Mouse (Mus musculus) liver, adult (tissue): ENCODE measurements at regions not wholly inside any gene's neighbourhood (a gene's known extent, or its start where the extent isn't known, plus 50 kb on each side); places are given as distances from the start of the nearest gene placed in this dataset.

Experiments used
- GATA4 ChIP-seq: IDR thresholded peaks from 2 replicates; pipeline ENCODE4 v1.6.1; 2014; ENCODE audit warnings: mild to moderate bottlenecking, low read length; ENCODE audit not compliant: insufficient replicate concordance

DNA sequence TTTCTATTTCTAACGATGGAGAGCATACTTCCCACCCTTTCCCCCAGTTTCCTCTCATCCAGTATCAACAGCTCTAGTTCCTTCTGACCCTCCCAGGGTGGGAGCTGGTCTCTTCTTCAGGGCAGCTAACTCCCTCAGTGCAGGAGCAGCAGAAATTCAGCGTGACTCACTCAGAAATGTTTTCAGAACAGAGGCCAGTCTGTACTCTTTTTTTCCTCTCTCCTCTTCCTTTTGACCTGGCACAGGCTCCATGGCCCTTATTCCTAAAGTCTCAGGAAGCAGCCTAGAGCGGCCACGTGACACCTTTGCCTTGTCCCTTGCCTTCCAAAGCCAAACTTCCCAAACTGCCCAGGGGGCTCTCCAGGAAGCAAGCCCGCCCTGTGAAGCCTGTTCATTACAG lies 55.4 kb downstream of the Pja1 start:
- TF ChIP-seq GATA4: no peak

DNA sequence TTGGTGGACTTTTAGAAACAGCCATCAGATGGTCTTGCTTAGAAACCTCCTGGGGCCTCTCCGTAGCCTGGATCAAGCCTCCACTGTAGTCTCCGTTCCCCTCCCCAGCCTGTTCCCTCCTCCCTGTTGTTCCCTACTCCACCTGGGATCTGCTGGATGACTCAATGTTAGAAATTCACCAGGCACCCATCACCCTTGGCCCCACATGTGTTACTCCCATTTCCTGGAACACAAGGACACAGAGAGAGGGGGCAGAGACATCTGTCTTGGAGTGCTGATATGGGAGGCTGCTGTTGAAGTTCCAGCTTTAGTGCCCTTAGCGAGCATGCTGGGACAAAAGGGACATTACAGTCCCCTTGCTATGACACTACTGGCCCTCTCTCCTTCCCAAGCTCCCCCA lies 60.1 kb downstream of the Pja1 start:
- no peak for TF ChIP-seq GATA4

DNA sequence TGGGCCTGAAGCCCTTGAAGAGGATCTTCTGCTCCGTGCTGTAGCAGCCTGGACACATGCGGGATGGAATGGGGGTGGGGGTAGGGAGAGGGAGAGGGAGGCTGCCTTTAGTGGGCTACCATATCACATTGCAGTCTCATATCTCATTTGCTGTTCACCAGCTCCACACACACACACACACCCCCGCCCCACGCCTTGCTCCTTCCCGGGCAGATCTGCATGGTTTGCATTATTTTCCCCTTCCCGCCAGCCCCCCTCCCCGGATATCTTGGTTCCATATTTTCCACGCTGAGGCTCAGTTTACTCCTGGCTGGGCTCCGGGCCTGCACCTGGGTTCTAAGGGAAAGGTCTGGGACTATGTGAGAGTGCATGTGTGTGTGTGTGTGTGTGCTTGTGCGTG lies 61.2 kb downstream of the Pja1 start:
- no peak for TF ChIP-seq GATA4

DNA sequence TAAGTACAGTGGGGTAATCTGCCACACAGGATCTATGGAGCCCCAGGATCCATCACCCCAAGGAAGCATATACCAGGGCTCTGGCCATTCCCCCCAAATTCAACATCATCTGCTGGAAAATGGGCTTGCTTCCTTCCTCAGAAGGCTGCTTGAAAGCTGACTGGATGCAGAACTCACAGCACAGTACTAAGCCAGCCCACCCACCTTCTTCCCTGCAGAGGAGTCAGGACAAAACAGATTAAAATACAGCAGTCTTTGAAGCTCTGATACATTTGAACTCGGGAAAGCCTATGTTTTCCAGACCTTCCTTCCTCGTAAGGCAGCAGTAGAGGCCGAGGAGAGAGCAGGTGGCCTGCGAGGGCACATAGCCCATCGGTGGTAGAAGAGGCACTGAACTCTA lies 61.7 kb downstream of the Pja1 start:
- TF ChIP-seq GATA4: no peak

DNA sequence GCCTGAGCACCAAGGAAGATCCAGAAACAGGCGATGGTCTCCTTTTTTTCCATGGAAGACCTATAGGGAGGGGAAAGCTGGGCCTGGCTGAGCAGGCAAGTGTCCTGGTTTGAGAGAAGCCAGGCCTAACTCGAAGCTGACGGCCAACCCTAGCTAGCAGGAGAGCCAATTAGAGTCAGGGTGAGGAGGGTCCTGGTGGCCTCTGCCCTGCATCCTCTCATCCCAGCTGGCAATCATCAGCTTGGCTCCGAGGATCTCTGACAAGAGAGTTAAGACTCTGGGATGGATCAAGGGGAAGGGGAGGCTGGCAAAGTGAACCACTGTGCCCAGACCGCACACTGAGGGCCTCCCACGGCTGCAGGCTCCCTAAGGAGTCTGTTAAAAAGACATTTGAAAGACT lies 62.3 kb downstream of the Pja1 start:
- TF ChIP-seq GATA4: no peak

DNA sequence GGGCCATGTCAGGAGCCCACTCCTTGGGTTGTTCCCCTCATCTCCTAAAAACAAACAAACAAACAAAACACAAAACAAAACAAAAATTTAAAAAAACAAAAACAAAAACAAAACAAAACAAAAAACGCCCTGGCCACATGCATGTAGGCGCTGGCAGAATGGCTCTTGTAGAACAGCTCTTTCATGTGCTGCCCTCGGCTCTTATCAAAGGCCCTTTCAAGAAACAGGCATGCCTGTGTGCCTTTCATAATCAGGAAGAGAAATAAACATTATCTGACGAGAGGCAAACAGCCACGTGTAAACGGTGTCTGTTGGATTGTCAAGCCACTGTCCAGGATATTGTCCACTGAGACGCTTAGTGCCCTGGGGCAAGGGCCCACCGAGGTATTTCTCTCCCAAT lies 65.2 kb downstream of the Pja1 start:
- TF ChIP-seq GATA4: no peak

DNA sequence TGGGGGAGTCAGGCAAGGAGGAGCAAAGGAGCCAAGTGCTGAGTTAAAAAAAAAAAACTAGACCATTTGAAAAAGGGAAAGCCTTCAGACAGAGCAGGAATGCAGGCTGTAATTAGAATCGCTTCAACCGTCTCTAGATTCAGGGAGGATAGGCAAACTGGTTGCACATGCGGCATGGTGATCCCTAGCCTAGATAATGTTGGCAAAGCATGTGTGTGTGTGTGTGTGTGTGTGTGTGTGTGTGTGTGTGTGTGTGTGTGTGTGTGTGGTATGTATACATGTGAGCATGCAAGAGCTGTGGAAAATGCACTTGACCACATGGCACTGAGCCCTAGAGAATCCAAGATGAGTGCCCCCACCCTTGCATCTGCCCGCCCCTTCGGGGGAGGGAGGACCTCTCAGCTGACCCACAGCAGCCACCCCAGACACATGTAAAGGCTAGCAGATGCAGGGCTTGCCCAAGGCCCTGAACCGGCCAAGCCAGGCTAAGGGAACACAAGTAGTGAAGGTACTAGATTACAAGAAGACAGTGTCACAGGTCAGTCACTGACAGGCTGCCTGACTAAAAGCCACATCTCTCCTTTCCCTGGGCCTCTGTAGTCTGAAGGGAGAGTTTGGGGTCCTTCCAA lies 67.4 kb downstream of the Pja1 start:
- no peak for TF ChIP-seq GATA4

DNA sequence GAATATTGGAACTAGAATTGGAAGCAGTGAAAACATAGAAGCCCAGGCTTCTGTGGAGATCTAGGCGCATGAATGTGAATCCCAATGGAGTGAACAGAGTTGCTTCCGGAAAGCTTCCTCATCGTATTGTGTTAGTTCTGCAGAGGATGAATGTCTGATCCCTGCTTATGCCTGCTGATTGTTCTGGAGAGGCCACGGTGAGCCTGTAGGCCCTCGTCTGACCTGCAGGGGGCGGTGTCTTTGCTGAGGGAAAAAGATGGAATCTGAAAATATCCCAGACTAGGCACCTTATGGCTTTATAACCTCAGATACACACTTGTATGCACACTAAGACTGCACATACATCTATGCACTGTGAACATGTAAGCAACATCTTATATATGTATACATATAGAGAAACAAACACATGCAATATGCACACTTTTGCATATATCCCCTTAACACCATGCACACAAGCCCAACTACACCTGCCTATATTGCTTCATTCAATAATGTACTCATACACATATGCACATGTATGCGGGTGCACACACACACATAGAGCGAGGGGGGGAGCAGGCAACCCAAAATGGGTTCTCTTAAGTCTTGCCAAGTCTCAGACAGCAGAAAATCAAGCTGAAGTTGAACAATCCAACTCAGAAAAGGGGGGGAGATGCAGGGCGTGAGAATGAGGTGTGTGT lies 68.1 kb downstream of the Pja1 start:
- no peak for TF ChIP-seq GATA4

DNA sequence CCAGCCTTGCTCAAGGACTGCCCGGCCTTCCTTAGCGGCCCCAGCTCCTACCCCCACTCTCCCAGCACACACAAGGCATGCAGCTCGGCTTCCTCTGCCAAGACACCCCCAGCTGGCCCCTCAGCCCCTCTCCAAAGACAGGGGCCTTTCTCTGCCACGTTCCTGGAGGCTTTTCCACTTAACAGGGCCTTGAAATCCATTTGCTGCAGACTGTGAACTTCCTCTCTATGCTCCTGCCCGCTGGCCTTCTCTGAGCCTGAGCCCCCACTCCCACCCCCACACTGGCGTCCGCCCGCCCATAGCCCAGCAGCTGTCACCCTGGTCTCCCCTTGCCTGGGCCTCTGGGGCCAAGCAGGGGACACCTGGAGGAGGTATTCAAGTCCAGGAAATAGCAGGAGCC lies 73.7 kb downstream of the Pja1 start:
- no peak for TF ChIP-seq GATA4

DNA sequence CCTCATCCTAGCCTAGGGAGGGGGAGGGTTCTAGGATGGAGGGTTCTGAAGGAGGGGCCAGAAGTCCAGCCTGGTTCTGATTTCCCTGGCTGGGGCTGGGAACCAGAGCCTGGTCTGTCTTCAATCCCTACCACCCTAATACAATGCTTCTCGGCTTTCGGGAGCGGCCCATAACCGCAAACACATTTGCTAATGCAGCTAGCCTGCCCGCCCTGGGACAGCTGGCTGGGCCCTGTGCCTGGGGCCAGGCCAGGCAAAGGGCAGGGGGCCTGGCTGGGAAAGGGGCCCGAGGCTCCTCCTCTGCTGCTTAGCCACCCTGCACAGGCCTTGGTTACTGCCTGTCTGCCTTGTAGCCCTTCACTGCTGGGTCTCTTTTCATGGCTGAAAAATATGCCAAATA lies 74.9 kb downstream of the Pja1 start:
- no peak for TF ChIP-seq GATA4

DNA sequence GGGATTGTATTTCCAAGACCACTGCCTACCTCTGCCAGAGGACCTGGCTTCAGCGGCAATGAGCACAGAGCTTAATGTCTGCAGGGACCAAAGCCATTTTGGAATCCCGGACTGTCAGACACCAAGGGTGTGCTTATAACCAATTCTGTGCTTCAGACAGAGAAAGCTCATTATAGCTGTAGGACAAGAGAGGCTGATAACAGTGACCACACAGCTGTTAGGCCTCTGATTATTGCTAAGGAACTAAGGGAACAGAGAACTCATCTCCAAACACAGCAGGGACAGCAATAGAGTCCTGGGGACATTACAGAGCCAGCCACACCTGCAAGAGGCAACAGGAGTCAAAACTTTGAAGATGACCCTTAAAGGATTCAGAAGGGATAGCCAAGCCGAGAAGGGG lies 76.0 kb downstream of the Pja1 start:
- no peak for TF ChIP-seq GATA4

DNA sequence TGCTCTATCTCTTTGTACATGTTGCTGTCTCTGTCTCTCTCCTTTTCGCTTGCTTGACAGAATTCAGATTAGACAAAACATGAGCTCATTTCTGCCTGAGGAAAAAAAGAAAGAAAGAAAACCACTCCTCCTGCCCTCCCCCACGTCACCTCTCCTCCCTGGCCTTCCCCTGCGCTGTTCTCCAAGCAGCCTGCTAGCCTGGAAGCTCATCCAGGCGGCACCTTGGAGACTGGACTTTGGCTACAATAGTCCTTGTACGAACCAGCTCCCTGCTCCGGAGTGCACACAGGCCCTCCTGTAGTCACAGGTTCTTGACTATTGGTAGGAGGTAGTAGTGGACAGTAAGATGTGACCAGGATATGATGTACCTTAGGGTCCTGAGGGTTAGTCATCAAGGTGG lies 79.4 kb downstream of the Pja1 start:
- TF ChIP-seq GATA4: no peak

DNA sequence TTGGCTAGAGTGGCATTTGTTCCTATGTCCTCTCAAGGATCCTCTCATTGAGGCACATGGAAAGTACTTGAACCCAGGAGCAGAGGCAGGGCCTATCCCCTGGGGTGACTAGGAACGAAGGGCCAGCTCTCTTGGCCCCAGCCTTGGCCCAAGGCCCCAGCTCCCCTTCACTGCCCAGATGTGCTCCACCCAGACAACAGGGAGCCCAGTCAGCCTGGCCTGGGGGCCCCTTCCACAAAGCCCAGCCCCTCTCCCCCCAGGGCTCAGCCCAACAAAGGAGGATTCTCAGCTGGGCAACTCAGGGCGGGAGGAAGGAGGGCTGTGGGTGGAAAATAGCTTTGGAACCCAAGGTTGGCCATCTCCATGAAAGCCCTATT lies 80.6 kb downstream of the Pja1 start:
- TF ChIP-seq GATA4: no peak

DNA sequence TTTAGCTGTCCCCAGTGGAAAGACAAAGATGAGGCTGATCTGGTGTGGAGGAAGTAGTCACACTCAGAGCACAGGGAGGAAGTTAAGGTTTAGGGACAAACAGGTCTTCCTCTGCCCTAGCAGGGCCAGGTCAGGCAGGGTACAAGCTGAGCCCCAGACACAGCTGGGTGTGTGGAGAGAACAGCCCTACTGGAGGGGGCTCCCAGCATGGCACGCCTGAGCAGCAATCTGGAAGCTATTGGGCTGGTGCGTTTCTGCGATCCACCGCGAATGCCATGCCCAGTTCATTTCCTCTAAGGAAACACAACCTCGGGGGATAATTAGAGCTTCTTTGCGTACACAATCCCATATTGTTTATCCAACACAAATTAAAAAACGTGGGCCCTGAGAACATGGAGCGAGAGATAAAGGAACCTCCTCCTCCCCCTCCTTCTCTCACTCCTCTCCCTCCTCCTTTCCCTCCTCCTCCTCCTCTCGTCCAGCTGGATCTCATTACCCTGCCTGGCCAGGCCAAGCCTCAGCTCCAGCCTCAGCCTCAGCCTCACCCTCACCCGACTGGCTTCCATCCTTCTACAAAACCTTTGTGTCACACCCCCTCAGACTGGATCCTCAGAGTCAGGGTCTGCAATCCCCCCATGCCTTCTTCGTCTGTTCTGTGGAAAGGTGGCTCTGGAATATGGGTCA lies 81.2 kb downstream of the Pja1 start:
- no peak for TF ChIP-seq GATA4

DNA sequence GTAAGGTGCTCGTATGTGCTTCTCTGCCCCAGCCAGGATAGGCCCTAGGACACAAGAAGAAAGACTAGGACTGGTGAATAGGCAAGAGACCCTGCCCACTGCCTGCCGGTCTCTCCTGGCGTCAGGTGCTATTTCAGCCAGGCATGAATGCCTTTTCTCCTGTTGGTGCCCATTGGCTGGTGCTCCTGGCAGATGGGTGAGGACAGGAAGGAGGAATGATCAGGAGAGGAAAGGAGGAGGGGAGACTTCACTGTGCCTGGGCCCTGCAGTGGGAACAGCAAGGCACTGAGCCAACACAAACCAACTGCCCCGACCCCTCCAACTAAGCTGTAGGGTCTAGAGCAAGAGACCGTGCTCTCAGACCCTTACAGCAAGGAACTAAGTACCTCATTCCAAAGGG lies 100.4 kb downstream of the Pja1 start:
- TF ChIP-seq GATA4: no peak

DNA sequence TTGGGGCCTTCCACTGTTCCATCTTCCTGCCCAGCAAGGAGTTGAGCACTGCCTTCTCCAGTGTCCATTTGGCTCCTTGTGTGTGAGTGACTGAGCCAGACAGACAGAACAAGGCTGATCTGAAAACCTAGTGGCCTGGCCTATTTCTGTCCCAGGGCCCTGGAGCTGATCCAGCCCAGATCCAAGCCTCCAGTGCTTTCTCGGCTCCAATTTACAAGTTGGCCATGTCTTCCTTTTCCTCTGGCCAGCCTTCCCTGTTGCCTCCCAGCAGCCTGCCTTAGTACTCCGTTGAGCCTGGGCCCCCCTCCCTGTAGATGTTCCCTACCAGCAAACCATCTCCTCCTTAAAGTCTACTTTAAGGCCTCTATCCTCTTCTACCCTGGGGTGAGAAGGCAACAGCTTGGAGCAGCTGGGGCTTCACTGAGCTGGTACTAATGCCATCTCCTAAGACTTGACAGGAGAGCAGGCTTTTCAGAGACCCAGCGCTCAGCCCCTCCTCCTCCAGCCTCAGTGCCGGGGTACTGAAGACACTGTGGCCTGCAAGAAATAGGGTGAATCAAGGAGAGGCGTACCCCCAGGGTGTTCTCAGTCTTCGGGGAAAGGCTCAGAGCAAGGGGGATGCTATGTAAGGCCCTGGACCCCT lies 101.7 kb downstream of the Pja1 start:
- TF ChIP-seq GATA4: no peak

DNA sequence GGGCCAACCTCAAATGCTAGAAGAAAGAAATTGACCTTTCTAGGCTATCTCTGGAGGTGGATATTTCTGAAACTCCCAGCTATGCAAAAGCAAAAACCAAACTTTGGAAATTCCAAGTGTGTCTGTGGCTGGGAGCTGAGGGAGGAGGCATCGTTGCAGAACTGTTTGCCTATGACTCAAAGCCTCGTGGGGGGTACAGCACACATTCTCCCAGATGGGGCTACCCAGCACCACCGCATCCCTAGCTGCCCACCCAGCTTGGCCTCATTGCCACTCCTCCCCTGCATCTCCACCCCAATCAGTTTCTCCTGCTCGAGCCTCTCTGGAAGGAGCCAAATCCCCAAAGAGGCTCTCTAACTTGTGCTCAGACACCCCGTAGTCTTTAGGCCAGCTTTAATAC lies 107.0 kb downstream of the Pja1 start:
- TF ChIP-seq GATA4: no peak
